Mouse (Mus musculus) liver, adult (tissue): ENCODE results near the gene Uhrf1.

Experiments
- GATA4 ChIP-seq: IDR thresholded peaks from 2 replicates; pipeline ENCODE4 v1.6.1; 2014; ENCODE audit warnings: mild to moderate bottlenecking, low read length; ENCODE audit not compliant: insufficient replicate concordance

Gene Uhrf1

GRCm38 (mm10) chr17:56272644-56273043 lies 30.5 kb upstream of the Uhrf1 start:
- TF ChIP-seq GATA4 = no peak

DNA sequence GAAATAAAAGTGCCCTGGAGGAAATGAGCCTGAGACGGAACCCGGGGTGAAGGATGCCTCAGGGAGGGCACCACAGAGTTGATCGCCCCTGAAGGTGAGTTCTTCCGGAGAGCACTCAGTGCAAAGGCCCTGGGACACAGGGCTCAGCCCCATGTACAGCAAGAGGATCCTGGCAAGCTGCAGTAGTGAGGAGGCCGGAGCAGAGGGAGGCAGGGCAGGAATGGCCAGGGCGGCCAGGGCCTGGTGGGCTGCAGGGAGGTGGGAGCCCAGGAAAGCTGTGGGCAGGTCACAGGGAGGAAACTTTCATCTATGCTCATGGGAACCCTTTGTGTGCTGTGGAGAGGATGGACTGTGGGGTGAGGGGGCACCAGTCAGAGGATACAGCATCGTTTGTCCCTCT lies 29.6 kb upstream of the Uhrf1 start:
- no peak for TF ChIP-seq GATA4

DNA sequence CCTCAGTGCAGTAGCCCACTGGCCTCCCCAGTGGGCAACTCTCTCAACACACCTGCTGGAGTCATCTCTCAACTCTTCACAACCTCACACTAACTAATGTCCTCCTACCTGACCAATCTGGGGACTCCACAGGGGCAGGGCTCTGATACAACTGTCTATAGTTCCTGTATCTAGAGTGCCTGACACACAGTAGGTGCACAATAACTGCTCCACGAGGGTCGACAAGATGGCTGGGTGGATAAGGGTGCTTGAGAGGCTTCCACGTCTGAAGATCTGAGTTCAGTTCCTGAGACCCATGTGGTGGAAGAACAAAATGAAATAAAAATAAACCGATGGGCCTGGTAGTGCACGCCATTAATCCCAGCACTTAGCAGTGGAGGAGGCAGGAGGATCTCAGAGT lies 29.1 kb upstream of the Uhrf1 start:
- no peak for TF ChIP-seq GATA4

GRCm38 (mm10) chr17:56275842-56276480 lies 27.2 kb upstream of the Uhrf1 start:
- no peak for TF ChIP-seq GATA4

DNA sequence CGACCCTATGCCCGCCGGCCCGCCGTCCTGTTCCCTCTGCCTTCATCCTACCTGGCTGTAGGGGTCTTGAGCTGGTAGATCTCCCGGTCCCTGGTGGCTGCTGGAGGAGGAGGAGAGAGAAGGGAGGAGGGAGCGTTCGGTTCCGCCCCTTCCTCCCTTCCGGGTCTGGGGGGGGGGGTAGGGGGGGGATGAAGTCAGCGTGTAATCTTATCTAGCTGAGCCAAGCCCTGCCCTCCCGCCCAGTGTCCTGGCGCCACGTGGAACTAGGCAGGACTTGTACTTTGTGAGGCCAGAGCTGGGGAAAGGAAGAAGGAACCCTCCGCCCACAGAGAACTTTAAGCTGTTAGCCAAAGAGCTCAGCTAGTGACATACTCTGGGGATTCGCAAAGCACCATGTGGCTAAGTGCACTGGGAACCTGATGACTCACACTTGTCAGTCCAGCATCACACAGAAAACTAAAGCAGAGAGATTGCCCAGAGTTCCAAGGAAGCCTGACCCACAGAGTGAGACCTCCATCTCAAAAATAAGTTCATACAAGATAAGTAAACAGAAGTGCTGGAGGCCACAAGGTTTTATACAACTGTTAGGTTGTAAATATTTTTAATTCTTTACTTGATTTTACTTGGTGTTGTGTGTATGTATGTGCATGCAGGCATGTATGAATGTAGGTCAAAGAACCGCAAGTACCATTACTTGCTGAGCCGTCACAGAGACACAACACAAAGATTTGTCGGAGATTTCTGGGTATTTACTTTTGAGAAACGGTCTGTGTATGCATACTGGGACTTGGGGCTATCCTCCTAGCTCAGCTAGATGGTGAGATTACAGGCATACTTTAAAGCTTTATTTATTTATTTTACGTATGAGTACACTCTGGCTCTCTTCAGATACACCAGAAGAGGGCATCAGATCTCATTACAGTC lies 26.2 kb upstream of the Uhrf1 start, which contains the start of gene Ticam1:
TSS of gene Ticam1 (minus strand) at position 144 of the 924 bp plus-strand sequence.
- peak; percentile 99; the same call in 1 of the 2 replicates for TF ChIP-seq GATA4

GRCm38 (mm10) chr17:56277567-56277893 lies 25.6 kb upstream of the Uhrf1 start:
- TF ChIP-seq GATA4 = no peak

DNA sequence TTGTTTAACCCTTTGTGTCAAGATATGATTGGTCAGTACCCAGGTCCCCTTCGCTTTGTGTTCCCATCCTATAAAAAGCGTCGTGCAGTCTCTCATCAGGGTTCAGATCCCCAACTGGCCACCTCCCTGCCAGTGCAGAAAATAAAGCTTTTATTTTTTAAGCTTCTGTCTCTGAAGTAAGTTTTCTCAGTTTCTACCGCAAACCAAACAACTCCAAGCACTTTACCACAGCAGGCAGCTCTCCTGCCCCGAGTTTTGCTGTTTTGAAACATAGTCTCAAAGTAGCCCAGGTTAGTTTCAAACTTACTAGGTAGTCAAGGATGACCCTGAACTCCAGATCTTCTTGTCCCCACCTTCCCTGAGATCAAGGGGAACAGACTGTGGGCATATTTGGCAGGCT lies 24.8 kb upstream of the Uhrf1 start:
- TF ChIP-seq GATA4 = no peak

GRCm38 (mm10) chr17:56279481-56280155 lies 23.5 kb upstream of the Uhrf1 start:
- TF ChIP-seq GATA4 = no peak

GRCm38 (mm10) chr17:56281193-56281592 lies 21.9 kb upstream of the Uhrf1 start:
- no peak for TF ChIP-seq GATA4

DNA sequence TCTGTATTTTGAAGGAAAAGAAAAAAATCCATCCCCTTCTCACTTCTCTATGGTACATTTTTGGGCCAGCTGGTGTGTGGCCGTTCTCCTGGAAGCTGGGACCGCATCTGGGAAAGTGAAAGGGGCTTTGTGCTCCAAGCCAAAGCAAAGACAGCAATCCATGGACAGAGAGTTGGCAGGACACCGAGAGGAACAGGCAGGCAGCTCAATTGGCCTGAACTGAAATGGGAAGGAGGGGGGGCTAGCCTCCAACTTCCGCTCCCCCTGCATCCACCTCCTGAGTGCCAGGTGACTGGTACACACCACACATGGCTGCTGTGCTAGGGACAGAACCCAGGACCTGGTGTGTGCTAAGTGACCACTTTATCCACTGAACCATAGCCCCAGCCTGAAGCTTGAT lies 20.3 kb upstream of the Uhrf1 start:
- TF ChIP-seq GATA4 = no peak

- TF ChIP-seq GATA4 = no peak
These were observed 19.8 kb upstream of the Uhrf1 start for GRCm38 (mm10) chr17:56283316-56283715.

- no peak for TF ChIP-seq GATA4
These were observed 17.1 kb upstream of the Uhrf1 start for GRCm38 (mm10) chr17:56285995-56286394.

DNA sequence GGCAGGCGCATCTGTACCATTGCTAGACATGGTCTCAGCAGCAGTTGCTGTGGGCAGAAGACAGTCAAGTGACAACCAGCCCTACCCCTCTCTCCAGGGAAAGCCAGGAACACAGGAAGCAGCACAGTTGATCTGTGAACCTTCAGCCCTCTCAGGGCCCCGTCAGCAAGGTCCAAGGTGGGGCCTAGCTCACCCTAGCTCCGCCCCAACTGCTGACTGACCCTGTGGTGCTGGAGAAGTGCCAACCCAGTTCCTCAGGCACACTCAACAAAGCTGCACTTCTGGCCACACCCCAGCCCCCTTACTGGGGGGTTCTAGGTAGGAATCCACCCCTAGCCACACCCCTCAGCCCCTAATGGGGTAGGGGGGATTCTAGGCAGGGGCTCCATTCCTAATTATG lies 15.3 kb upstream of the Uhrf1 start:
- no peak for TF ChIP-seq GATA4

GRCm38 (mm10) chr17:56288866-56289265 lies 14.3 kb upstream of the Uhrf1 start:
- no peak for TF ChIP-seq GATA4

GRCm38 (mm10) chr17:56289371-56290331 lies 13.5 kb upstream of the Uhrf1 start:
- peak; percentile 46; the same call in 1 of the 2 replicates for TF ChIP-seq GATA4
